Mouse (Mus musculus) stomach, embryonic 15.5 days (tissue): ENCODE measurements around the gene Agk. TPM values are rescaled to one million over a fixed set of nuclear protein-coding genes. Genes with fewer than 3 reads are reported as not detected.
A peak's percentile ranks its signal among the peaks of the same experiment; 100 is the strongest.

Experiments used
- ATAC-seq: fragments of 200-750 bp; cut with Nextera tagmentation; 2 replicates; pipeline ENCODE4 v1.8.0; 2017; ENCODE audit warnings: low read depth, moderate number of reproducible peaks, moderate TSS enrichment; ENCODE audit not compliant: insufficient read depth, low FRiP score
- H3K27ac ChIP-seq: fragments of 300-500 bp; sonication (generic); 2 replicates; pipeline ENCODE4 v1.5.1; 2015; ENCODE audit warnings: mild to moderate bottlenecking, inconsistent platforms
- H3K27me3 ChIP-seq: fragments of 300-500 bp; sonication (generic); replicated peaks from 2 replicates; pipeline ENCODE4 v1.6.1; 2015; ENCODE audit warnings: inconsistent platforms
- H3K36me3 ChIP-seq: fragments of 300-500 bp; sonication (generic); 2 replicates; pipeline ENCODE4 v1.6.1; 2015; ENCODE audit warnings: inconsistent platforms
- H3K4me1 ChIP-seq: fragments of 300-500 bp; sonication (generic); 2 replicates; pipeline ENCODE4 v1.6.1; 2015; ENCODE audit warnings: inconsistent platforms
- H3K4me2 ChIP-seq: fragments of 300-500 bp; sonication (generic); 2 replicates; pipeline ENCODE4 v1.6.1; 2015; ENCODE audit warnings: mild to moderate bottlenecking, inconsistent platforms
- H3K4me3 ChIP-seq: fragments of 300-500 bp; sonication (generic); replicated peaks from 2 replicates; pipeline ENCODE4 v1.5.1; 2015; ENCODE audit warnings: inconsistent platforms
- H3K9ac ChIP-seq: fragments of 300-500 bp; sonication (generic); 2 replicates; pipeline ENCODE4 v1.6.1; 2015; ENCODE audit warnings: inconsistent platforms
- H3K9me3 ChIP-seq: fragments of 300-500 bp; sonication (generic); 2 replicates; pipeline ENCODE4 v1.6.1; 2016; ENCODE audit warnings: inconsistent platforms
- WGBS: fragments of 180-500 bp; shearing (Covaris S2); methylation state at CpG from one replicate; pipeline ENCODE4 v1.1.7; 2015; 5-methylcytosine and 5-hydroxymethylcytosine counted together
- polyA plus RNA-seq: library from polyadenylated mRNA; unstranded; fragments of >200 nt; fragmentation: Nextera tagmentation; extraction: Ambion mirVana; gene quantifications from 2 replicates; pipeline ENCODE4 v1.2.1, GENCODE M21; 2015

The Agk gene
- polyA plus RNA-seq, 1 experiment from 2014 or later: 36.4 TPM

- ATAC-seq: no peak
- no peaks in the 10 kb centered on the region for H3K9me3 ChIP-seq
- no peaks in the 10 kb centered on the region for H3K36me3 ChIP-seq
- H3K27me3 ChIP-seq: no peaks in the 10 kb centered on the region
- no peak overlapping the region for H3K27ac ChIP-seq
- H3K9ac ChIP-seq: no peak overlapping the region
- H3K4me3 ChIP-seq: no peak overlapping the region
- 85% methylated on average over 17 of the region's 17 CpGs for WGBS
- peaks cover 15% of the 10 kb centered on the region; the same call in 1 of the 2 replicates for H3K4me1 ChIP-seq
- H3K4me2 ChIP-seq: no peak overlapping the region
Measured at GRCm38 (mm10) chr6:40432346-40433275, 107.6 kb downstream of the Agk start.

DNA sequence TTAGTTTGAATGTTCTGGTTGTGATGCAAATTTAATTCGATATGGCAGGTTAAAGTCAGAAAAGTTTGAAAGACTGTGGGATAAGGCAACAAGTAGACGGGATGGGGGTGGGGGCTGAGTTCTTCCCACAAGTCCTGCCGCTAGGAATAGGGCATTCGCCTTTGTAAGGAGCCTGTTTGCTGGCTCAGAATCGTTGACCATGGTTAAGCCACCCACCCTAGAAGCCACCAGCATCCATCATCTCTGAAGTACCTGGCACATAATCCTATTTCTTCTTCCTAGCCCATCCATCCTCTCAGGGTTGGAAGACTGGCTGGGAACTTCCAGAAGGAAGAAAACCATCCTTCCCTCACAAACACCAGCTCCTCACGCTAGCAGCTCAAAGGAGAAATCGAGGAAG, 109.7 kb downstream of the Agk start:
- Histone ChIP-seq H3K36me3 (no peaks in the 10 kb centered on the region), H3K27ac (no peak overlapping the region), H3K27me3 (no peaks in the 10 kb centered on the region), H3K9ac (peak overlapping the region; percentile 78; the same call in 1 of the 2 replicates), H3K4me1 (peaks cover 12% of the 10 kb centered on the region; the same call in 1 of the 2 replicates), H3K4me3 (peak overlapping the region; percentile 86), H3K9me3 (no peaks in the 10 kb centered on the region), H3K4me2 (peak overlapping the region; percentile 93)
- ATAC-seq: no peak
- WGBS: 17% methylated on average over 7 of the region's 7 CpGs

GRCm38 (mm10) chr6:40435151-40436046, 110.4 kb downstream of the Agk start:
- ATAC-seq: peak; percentile 36
- Histone ChIP-seq H3K27ac (peak overlapping the region; percentile 68; the same call in 1 of the 2 replicates), H3K4me3 (peak overlapping the region; percentile 86), H3K4me1 (peaks cover 10% of the 10 kb centered on the region; the same call in 1 of the 2 replicates), H3K36me3 (no peaks in the 10 kb centered on the region), H3K27me3 (no peaks in the 10 kb centered on the region), H3K9ac (peak overlapping the region; percentile 78), H3K9me3 (no peaks in the 10 kb centered on the region), H3K4me2 (peak overlapping the region; percentile 93)
- WGBS: under 1% methylated on average over 65 of the region's 72 CpGs

DNA sequence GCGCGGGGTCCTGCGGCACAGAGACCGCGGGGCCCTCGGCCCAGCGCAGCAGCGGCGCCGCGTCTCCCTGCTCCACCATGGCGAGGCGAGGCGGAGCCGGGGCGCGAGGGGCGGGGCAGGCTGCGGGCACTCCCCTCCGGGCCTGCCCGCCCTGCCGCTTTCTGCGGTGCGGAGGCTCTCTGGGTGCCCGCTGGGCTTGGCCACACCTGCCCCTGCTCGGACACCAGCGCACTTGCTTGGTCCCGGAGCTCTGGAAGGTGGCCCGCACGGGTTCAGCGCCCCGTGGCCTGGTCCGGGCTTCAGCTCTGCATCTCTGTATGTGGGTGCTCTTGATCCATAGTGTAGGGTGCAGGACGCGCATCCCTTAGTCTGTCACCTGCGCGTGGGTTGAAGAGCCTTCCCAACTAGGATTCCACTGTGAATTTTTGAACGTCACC, 111.1 kb downstream of the Agk start, which contains the start of gene E330009J07Rik:
Gene E330009J07Rik, minus strand, starts transcription at position 89 of the 437 bp plus-strand sequence.
- H3K9ac ChIP-seq: peak within 1 kb of the TSS; percentile 78
- H3K4me2 ChIP-seq: peak within 1 kb of the TSS; percentile 93
- no peaks in the 10 kb centered on the region for H3K9me3 ChIP-seq
- peaks cover 8% of the 10 kb centered on the region; the same call in 1 of the 2 replicates for H3K4me1 ChIP-seq
- no peaks in the 10 kb centered on the region for H3K27me3 ChIP-seq
- no peaks in the 10 kb centered on the region for H3K36me3 ChIP-seq
- ATAC-seq: peak; percentile 91
- peak within 1 kb of the TSS; percentile 86 for H3K4me3 ChIP-seq
- H3K27ac ChIP-seq: peak within 1 kb of the TSS; percentile 68; the same call in 1 of the 2 replicates
- WGBS: 1% methylated on average over 38 of the region's 38 CpGs

DNA sequence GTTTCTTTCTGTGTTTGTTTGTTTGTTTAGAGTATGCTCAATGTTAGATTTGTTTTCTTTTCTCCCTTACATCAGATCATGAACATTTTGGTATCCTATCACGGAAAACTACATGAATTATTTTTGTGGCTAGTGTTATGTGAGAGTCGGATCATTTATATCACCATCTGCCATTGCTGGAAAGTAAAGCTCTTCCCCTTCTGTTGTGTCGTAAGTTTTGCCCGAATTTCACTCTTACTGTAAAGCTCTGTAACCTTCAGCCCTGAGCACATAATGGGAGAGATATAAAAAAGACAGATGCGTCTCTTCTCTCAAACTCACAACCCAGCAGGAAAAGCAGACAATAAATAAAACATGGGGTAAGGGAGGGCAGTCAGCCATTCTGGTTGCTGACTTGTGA, 114.0 kb downstream of the Agk start, which contains the start of gene Wee2:
Gene Wee2, plus strand, starts transcription at position 153 of the 400 bp plus-strand sequence.
- H3K36me3 ChIP-seq: no peaks in the 10 kb centered on the region
- H3K4me2 ChIP-seq: no peak within 1 kb of the TSS
- H3K27me3 ChIP-seq: no peaks in the 10 kb centered on the region
- ATAC-seq: no peak
- H3K9me3 ChIP-seq: no peaks in the 10 kb centered on the region
- H3K27ac ChIP-seq: no peak within 1 kb of the TSS
- no peak within 1 kb of the TSS for H3K4me3 ChIP-seq
- WGBS: 72% methylated on average over 5 of the region's 5 CpGs
- no peak within 1 kb of the TSS for H3K9ac ChIP-seq
- H3K4me1 ChIP-seq: peaks cover 7% of the 10 kb centered on the region; the same call in 1 of the 2 replicates

DNA sequence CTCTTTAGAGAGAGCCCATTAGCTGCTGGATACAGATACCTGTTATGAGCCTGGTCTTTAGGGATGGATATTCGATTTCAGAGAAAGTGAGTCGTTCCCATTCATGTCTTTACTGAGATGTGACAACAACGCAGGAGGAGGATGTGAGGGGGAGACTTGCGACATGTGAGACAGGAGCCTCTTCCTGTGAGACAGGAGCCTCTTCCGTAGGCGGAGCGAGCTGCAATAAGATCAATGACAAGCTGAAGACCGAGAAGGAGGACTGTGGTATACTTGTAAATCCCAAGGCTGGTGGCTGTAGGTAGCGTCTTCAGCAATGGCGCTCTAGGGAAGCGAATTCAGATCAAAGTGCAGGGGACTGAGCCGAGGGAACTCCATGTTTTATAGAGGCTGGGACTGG, 114.8 kb downstream of the Agk start:
- no peaks in the 10 kb centered on the region for H3K27me3 ChIP-seq
- H3K36me3 ChIP-seq: no peaks in the 10 kb centered on the region
- H3K4me2 ChIP-seq: no peak overlapping the region
- WGBS: 42% methylated on average over 12 of the region's 12 CpGs
- H3K9ac ChIP-seq: no peak overlapping the region
- H3K9me3 ChIP-seq: no peaks in the 10 kb centered on the region
- peaks cover 1% of the 10 kb centered on the region; the same call in 1 of the 2 replicates for H3K4me1 ChIP-seq
- no peak for ATAC-seq
- no peak overlapping the region for H3K4me3 ChIP-seq
- no peak overlapping the region for H3K27ac ChIP-seq

- H3K36me3 ChIP-seq: no peaks in the 10 kb centered on the region
- no peaks in the 10 kb centered on the region for H3K9me3 ChIP-seq
- no peak for ATAC-seq
- no peaks in the 10 kb centered on the region for H3K27me3 ChIP-seq
- WGBS: 68% methylated on average over 3 of the region's 3 CpGs
- H3K9ac ChIP-seq: no peak overlapping the region
- H3K4me3 ChIP-seq: no peak overlapping the region
- H3K4me1 ChIP-seq: no peaks in the 10 kb centered on the region
- no peak overlapping the region for H3K27ac ChIP-seq
- no peak overlapping the region for H3K4me2 ChIP-seq
Measured at GRCm38 (mm10) chr6:40441276-40441675, 116.3 kb downstream of the Agk start.

DNA sequence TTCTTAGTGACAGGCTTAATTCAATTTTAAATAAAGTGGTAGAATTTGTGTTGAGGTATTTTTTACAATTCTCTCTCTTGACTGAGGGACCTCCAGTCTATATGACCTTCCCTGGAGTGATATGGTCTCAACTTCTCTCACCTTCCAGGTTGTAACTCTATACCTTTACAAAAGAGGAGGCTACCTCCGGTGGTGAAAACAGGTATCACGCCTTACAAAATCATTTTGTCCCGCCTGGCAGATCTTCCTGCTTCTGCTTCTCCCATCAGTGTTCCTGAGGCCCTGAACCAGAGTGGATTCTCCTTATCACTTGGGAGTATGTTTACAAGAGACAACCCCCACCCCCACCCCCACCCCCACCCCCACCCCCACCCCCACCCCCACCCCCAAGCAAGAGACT, 116.8 kb downstream of the Agk start:
- Histone ChIP-seq H3K9me3 (no peaks in the 10 kb centered on the region), H3K36me3 (no peaks in the 10 kb centered on the region), H3K4me2 (no peak overlapping the region), H3K4me1 (no peaks in the 10 kb centered on the region), H3K27me3 (no peaks in the 10 kb centered on the region), H3K4me3 (no peak overlapping the region), H3K27ac (no peak overlapping the region), H3K9ac (no peak overlapping the region)
- ATAC-seq: no peak
- 28% methylated on average over 3 of the region's 3 CpGs for WGBS

DNA sequence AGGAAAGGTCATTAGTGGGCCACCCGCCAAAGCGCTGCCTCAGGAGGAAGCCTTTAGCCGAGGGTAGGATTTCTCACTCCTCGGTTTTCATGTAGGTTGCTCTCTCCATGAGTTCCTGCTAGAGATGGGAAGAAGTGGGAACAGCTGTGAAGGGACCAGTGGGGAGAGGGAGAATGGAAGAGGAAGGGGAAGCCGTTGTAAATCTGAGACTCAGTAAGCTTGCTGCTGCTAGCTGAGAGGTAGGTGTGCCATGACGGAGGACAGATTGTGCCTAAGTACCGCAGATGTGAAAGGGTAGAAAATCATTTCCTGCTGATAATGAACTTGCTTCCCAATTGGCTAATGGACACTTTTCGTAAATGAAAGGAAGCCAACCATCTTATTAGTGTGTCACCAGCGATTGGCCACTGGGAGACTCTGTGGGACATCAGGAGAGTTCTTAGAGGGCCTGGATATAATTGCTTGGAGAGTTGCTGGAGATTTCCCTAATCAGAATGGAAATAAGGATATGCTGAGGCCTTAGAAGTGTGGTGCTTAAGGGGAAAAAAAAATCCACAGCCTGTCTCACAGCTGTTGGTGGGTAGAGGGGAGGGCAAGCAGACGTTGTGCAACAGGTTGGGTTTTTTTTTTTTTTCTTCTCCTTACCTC, 118.4 kb downstream of the Agk start:
- Histone ChIP-seq H3K4me3 (no peak overlapping the region), H3K27me3 (no peaks in the 10 kb centered on the region), H3K27ac (no peak overlapping the region), H3K4me2 (no peak overlapping the region), H3K9ac (no peak overlapping the region), H3K4me1 (no peaks in the 10 kb centered on the region), H3K9me3 (no peaks in the 10 kb centered on the region), H3K36me3 (no peaks in the 10 kb centered on the region)
- 30% methylated on average over 10 of the region's 10 CpGs for WGBS
- no peak for ATAC-seq
